Mouse (Mus musculus): ENCODE results near the gene Isca1.

DNA sequence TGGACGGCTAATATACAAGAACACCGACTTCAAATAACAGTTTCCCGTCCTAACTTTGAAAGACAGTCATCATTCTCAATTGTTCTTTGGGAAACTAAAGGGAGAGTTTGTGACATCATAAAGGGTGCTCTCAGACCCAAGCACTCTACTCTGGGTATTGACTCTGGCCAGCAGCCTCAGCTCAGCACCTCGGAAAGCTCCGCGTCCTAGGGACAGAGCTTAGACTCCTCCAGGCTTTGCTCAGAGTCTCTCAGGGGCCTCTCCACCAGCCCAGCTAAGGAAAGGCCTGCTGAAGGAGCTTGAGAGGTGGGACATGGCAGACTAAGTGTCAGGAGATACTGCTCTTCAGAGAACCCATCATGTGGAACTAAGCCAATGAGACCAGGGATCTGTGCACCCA is 23.4 kb downstream of the Isca1 start:
- TF ChIP-seq POLR2A (IDR thresholded peaks at IDR 0.05; ENCODE audit: borderline replicate concordance, extremely low read depth, insufficient read depth, insufficient read length, poor library complexity, severe bottlenecking) (no peak), CTCF (IDR thresholded peaks at IDR 0.05; ENCODE audit: borderline replicate concordance, extremely low read depth, insufficient read depth, insufficient read length) (no peak)

Measured in brain, embryonic 14.5 days (tissue).